Mouse (Mus musculus) ovary, adult 2 months (tissue): ENCODE measurements around the gene Acsl5. TPM values are rescaled to one million over a fixed set of nuclear protein-coding genes. Genes with fewer than 3 reads are reported as not detected.

Experiments used
- polyA plus RNA-seq: library from polyadenylated mRNA; depleted of rRNA; stranded (reverse); fragments of >200 nt; gene quantifications from 2 replicates; pipeline ENCODE4 v1.2.3, GENCODE M21; 2012; rRNA removed

Acsl5 gene
- 6.3 and 7.0 TPM in 2 replicates for polyA plus RNA-seq

DNA sequence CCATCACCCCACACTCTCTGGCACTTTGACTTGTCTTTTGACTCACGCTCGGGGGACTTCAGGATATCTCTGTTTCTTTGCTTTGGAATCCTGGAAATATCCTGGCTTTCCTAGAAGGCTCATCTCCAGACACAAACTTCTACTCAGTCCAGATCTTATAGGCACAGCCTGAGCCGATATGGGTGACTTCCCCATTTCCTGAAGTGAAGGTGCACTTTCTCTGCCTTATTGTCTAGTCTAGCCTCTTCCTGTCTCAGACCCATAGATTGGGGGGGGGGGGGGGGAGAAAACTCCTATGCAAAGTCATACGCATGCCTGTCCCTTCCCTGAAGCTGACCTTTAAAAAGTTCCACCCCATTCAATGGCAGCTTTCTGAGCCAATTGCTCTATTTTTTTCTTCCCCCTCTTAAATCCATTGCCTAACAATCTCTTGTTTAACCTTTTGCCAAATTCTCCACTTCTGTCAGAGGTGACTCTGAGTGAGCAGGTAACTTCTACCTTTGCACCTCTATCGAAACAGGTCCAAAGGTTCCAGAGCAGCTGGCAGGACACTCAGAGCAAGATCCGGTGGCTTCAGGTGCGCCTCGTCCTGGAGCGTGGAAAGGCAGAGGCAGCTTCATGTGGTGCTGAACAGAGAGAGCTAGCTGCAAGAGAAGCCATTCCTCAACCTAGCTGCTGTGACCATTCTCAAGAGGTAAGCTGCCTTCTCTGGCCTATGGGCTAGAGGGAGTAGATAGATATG, at the start of gene Acsl5:
TSS of gene Acsl5 (plus strand) at position 556 of the 742 bp plus-strand sequence.

DNA sequence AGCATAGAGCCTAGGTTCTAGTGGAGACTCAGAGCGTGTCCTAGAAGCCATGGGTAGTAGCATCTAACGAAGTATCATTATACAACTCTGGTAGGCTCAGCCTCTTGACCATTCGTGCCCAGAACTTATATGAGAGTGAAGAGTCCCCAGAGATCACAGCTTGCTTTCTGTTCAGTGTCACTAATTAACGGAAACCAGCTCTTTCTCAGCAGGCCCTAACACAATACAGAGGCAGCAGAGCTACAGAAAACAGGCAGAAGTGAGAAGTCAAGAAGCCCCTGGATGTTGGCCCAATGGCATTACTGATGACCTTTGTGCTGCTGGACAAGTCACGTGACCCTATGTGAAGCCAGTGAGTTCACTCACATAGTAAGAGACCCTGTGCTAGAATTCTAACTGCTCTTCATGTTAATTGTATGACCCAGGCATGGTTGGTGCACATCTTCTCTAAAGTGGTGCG, 10.5 kb upstream of the Acsl5 start, which contains the start of gene Gucy2g:
TSS of gene Gucy2g (minus strand) at position 51 of the 460 bp plus-strand sequence.

DNA sequence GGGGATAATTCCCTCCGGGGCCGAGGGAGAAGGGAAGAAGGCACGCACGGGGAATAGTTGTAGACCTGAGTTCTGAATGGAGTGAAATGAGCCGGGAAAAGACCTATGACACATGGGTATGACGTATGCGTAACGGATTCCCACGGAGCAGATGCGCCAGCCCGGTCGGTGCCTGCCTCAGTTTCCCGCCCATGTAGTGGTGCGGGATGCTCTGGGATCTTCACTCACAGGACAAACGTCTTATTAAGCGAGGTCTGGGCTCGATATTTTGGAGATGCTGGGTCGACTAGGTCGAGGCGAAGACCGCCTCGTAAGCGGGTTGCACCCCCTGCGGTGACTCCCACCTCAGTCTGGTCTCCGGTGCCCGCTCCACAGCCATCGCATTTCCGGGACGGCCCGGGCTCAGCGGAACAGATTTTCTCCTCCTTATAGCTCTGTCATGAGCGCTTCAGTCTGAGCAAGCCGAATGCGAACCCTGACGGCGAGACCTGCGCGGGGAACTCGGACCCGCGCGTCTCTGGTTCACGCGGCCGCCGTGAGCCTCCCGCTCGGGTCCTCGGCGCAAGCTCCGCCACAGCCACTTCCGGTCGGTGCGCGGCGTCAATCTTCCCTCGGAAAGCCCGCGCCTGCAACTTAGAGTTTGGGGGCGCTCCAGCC, 63.8 kb downstream of the Acsl5 start, which contains the start of gene Zdhhc6:
TSS of gene Zdhhc6 (minus strand) at position 581 of the 657 bp plus-strand sequence.

DNA sequence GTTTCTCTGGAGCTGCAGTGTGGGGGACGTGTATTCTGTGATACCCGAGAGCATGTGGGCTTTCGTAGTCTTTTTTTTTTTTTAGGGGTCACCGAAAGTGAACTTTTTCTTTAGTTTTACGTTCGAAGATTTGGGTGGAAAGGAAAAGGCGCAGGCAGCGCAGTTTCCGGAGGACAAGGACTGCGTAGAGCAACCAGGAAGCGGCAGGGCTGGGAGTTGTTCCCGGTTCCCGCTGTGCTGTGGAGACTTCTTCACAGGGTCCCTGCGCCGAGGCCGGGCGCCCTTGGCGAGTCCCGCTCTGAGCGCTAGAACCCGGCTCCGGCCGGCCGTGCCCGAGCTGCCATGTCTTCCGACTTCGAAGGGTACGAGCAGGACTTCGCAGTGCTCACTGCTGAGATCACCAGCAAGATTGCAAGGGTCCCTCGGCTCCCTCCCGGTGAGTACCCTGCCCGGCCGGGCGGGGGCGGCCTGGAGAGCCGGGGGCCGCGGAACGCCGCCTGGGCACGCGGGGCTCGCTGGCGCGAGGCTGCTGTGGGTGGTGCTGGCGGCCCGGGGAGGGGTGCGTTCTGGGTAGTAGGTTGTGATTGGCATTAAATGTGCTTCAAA, 64.5 kb downstream of the Acsl5 start, which contains the start of gene Vti1a:
TSS of gene Vti1a (plus strand) at position 187 of the 606 bp plus-strand sequence.

Other genes starting within 250 kb of the Acsl5 start
- 152 and 159 TPM in 2 replicates for gene Gpam, start 124.7 kb upstream of the Acsl5 start, polyA plus RNA-seq
- gene Tectb, start 71.2 kb upstream of the Acsl5 start, polyA plus RNA-seq, result 0.09 TPM in 1 of 2 replicates, not detected in the other
- 1.7 and 1.9 TPM in 2 replicates for gene Gucy2g, start 10.7 kb upstream of the Acsl5 start, polyA plus RNA-seq
- 6.7 and 9.0 TPM in 2 replicates for gene Zdhhc6, start 64.1 kb downstream of the Acsl5 start, polyA plus RNA-seq
- gene Vti1a, start 64.4 kb downstream of the Acsl5 start, polyA plus RNA-seq, result 10.3 and 12.1 TPM in 2 replicates